Mouse (Mus musculus) cerebellum, postnatal 10 days (tissue): ENCODE results near the gene Klk1b8.
"Not testable (repeated sequence)": the region's sequence is repeated elsewhere in the genome, so short reads cannot be mapped to it uniquely, and the experiment has no call there.

Source experiments
- DNase-seq, 2 experiments: peaks; one replicate each; pipeline ENCODE4 v3.0.0; 2021; ENCODE audit warnings: mixed read lengths in 2 of 2

The Klk1b8 gene

DNA sequence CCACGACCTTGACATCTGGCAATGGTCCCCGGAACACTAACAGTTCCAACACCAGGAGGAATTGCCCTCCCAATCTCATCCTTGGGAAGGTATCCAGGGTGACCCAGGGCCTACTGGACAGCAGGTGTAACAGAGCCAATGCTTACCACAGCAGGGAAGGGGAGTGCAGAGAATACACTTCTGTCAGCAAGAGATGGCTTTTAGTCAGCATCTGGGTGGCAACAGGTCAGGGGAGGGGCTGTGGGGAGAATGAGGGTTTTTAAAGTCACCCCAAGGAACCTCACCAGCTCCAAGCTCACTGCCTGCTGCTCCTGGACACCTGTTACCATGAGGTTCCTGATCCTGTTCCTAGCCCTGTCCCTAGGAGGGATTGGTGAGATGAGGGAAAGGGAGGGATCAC lies at the start of gene Klk1b8:
Gene Klk1b8 (plus strand): TSS at position 301 of the 400 bp plus-strand sequence.
- no peak for DNase-seq

DNA sequence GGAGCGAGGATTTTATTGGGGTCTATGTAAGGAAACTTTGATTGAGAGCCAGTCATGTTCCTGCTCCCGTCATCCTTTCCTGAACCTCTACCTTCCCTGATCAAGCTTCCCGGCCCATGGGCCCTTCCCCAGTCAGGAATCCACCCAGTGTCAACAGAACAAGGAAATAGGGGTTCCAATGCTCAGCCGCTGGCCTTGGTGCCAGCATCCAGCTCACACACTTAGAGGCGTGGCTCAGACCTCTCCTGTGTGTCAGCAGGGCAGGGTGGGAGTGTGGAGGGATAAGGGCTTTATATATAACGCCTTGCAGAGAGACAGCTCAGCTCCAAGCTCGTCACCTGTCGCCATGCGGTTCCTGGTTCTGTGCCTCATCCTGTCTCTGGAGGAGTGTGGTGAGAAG lies 35.6 kb upstream of the Klk1b8 start:
- DNase-seq, result no peak

DNA sequence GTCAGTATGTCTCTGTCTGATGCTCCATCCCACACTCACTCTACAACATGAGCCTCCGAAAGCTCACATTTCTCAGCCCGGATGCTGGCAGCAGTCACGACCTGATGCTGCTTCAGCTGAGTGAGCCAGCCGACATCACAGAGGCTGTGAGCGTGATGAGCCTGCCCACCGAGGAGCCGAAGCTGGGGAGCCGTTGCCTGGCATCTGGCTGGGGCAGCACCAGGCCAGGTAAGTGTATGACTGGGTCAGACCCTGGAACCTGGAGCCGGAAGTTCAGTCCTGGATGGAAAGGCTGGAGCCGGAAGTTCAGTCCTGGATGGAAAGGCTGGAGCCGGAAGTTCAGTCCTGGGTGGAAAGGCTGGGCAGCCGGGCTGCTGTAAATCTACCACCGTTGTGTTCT lies 32.0 kb upstream of the Klk1b8 start:
- DNase-seq, result no peak

DNA sequence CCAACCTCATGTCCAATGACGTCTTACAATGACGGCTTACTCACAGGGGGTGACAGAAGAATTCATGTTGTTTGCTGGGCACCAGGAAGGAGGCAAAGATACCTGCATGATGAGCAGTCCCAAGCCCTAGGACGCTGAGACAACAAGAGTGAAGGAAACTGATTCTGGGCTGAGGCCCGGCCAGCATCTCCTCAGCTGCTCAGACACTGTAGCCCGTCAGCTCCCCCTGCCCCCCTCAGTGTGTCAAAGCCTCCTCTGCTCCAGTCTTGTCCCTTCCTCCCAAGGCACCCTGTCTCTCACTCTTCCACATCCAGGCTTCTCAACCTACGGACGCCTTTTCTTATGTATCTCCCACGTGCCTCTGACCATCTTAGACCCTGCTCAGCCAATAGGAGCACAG lies 31.6 kb upstream of the Klk1b8 start:
- DNase-seq, result no peak

DNA sequence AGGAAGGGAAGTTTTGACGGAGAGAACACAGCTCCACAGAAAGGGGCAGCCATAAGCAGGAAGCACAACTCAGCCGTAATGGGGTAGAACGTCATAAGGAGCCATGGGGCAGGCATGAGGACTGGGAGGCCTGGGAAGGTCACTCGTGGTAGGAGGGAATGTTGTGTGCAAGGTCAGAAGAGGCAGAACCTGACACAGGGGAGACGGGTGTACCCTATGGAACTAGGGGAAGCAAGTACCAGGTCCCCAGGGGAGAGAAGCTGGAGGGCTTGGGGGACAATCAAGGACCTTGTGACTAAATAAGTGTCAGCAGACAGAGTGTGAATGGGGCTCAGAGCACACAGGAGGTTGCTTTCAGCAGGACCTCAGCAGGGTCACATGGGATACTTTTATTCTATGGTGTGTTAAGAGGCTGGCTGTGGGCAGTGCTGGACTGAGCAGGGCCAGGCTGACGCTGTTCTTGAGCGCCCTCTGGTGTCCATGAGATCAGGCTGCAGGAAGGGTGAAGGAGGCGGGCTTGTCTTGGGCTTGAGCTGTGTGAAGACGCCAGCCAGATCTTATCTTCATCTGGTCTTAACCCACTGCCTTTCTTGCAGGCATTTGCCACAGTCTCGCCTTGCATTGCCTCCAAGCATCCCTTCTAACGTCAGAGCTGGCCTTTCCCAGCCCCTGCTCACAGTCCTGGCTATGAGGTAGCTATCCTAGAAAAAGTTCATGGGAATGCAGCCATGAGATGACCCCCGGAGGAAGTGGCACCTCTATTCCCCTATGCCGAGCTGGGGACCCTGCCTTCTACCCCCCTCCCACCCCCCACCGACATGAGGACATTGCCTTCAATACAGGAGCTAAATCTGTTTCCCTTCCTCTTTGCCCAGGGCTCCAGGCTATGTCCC lies 30.7 kb upstream of the Klk1b8 start:
- peak; percentile 81 to 83 for DNase-seq

DNA sequence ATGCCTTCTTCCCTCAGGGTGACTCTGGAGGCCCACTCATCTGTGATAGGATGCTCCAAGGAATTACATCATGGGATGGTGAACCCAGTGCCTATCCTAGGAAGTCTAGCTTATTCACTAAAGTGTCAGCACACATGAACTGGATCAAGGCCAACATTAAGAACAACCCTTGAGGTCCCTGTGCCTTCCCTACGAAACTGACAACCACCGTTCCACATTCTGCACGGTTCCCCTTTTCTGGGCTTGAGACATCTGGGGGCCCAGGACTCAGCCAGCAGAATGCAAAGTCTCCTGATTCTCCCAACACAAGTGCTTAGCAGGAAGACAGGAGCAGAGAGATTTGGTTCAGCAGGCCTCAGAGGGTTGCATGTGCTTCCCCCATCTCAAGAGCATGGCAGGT lies 29.9 kb upstream of the Klk1b8 start:
- DNase-seq, result no peak

DNA sequence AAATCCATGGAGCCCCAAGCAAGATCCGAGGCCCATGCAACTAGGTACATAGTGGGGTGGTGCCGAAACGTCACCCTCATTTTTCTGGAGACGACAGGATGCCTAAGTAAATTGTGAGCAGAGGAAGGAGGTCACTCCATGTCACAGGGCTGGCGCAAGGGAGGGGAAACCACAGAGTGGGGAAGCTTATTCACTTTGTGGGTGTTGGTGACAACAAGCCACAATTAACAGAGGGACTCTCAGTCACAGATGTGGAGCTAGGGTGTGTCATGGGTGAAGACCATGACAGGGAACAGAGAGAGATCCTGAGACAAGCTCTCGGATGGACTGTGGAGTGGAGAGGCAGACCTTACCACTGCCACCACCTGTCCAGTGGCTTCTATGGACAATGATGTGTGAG lies 29.4 kb upstream of the Klk1b8 start:
- DNase-seq, result no peak

DNA sequence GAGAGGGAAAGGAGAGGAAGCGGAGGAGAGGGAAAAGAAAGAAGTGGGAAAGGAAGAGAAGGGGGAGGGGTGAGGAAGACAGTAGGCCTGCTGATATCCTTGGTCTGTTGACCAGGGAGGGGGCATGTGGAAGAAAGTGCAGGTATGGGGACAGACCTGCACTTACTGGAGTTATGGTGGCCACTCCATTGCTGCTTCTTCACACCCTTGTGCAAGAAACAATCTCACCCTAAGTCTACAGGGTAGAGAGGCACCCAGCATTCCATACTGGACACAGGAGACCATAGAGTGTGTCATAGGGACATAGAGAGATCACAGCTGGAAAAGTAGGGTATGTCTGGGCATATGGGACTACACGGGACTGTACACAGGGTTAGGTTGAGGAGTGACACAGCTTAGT lies 28.5 kb upstream of the Klk1b8 start:
- no peak for DNase-seq

DNA sequence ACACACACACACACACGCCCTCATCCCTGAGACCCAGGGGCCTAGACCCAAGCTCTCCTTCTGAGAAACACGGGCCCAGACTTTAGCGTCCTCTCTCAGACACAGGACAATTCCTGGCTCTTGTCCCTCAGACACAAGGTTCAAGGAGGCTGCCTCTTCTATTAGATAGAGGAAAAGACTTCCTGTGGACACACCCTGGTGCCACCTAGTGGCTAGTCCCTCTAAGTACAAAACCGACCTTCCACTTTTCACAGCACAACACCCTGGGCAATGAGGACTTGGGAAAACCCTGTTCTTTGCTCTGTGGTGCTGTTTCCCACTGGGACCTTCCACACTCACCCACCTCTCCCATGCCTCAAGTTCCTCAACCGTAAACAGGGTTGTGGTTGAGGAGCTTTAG lies 24.5 kb upstream of the Klk1b8 start:
- peak; percentile 14 to 18 for DNase-seq

DNA sequence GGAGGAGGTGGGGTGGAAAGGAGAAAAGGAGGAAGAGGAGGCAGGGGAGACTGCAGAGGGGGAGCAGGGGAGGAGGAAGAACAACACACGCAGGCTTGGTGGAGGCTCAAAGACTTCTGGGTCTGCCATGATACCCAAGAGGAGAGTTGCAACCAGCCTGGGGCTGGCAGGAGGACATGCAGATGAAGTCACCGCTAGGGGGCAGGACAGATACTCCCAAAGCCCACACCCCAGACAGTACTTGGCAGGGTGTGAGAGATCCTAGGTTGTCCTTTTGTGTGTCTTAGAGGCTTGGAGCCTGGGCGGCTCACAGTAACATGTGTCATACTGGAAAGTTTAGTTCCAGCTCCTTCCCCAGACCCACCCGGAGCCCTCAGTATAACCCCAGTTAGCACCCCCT lies 21.9 kb upstream of the Klk1b8 start:
- peak; percentile 48 to 54 for DNase-seq

DNA sequence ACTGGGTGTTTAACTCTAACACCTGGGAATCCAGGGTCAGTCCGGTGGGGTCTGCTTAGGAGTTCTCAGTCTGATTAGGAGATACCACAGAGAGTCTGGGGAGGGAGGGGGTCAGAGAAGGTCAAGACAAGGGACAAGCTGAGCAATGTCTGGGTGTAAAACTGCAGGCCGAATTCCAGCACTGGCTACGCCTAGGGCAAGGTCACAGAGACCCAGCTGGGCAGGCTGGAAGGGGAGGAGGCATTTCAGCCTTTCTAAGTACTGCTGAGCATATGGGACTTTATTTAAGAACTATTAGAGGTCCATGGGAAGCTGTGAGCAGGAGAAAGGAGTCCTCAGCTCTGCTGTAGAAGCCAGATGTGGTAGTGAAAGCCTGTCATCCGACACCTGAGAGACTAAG lies 18.1 kb upstream of the Klk1b8 start:
- no peak for DNase-seq

DNA sequence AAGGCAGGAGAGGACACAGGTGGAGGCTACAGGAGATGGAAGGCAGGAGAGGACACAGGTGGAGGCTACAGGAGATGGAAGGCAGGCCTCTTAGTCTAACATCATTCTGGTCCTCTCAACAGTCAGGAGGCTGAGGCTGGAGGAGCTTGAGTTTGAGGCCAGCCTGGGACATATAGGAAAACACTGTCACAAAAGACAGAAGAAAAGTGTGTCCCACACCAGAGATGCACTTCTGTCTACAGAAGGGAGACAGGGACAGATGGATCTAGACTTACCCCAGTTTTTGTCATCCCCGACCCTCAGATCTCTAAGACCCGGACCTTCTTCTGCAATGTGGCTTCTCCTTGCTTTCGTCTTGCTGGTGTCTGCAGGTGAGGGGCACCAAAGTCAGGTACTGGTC lies 17.0 kb upstream of the Klk1b8 start, which contains the start of gene Klk15:
Gene Klk15 (plus strand): TSS at position 301 of the 400 bp plus-strand sequence.
- DNase-seq, result no peak

DNA sequence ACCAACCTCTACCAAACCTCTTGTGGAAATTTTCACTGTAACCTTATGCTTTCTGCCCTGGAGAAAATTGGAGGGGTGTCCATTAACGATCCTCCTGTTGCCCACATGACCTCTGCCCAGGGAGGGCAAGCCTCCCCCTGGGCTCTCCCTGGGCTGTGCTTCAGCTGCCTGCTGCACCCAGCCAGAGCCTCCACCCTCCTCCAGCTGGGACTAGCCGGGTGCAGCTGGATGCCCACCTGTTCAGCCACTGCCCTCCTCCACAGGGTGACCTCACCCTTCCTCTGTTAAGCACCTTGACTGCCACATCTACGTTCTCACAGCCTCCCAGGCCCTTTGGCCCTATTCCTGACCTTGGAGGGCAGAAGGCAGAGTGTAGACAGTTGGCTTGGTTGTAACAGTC lies 15.7 kb upstream of the Klk1b8 start:
- no peak for DNase-seq

DNA sequence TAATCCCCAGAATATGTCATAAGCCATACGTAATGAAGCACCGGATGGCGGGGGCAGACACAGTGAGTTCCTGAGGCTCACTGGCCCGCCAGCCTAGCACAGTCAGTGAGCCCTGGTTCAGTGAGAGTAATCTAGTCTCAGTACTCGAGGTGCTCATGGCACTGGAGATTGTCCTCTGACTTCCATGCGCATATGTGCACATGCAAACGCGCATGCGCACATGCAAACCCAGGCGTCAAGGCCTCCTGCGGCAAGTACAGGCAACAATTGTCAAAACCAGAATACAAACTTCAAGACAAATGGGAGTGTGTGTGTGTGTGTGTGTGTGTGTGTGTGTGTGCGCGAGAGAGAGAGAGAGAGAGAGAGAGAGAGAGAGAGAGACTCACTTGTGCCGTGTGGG lies 13.9 kb upstream of the Klk1b8 start:
- no peak for DNase-seq

DNA sequence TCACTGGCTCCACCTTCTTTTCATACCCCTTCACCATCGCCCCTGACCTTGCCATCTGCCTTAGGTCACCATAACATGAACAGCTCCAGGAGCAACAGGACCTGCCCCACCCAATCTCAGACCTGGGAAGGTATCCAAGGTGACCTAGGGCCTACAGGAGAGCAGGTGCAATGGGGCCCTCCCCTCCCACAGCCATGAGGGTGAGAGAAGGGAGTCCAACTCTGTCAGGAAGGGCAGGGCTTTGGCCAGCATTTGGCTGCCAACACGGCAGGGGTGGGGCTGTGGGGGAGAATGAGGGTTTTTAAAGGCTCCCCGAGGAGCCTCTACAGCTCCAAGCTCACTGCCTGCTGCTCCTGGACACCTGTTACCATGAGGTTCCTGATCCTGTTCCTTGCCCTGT lies 8.2 kb upstream of the Klk1b8 start:
- not testable (repeated sequence) for DNase-seq

DNA sequence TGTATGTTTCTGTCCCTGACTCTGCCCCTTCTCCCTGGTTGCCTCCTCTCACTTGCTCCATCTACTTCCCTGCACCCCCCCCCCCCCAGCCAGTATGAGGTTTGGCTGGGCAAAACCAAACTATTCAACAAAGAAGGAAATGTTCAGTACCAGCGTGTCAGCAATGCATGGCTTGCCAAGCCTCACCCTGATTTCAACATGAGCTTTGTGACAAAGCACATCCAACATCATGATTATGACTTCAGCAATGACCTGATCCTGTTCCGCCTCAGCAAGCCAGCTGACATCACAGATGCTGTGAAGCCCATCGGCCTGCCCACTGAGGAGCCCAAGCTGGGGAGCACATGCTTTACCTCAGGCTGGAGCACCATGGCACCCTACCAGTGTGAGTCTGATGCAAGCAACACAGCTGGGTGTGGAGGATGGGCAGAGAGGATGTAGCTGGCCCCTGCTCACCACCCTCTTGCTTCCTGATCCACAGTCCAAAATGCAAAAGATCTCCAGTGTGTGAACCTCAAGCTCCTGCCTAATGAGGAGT lies 5.7 kb upstream of the Klk1b8 start:
- no peak for DNase-seq

DNA sequence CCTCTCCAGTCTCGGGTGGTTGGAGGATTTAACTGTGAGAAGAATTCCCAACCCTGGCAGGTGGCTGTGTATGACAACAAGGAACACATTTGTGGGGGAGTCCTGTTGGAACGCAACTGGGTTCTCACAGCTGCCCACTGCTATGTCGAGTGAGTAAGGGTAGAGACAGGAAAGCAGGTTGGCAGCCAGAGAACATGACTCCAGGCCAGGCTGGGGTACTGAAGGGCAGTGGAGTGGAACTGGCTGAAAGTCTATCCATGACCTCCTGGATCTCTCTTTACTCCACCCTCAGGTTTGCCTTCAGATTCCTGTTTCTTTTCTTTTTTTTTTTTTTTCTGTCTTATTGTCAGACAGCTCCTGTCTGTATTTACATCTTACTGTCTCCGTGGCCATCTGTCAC lies 2.2 kb downstream of the Klk1b8 start:
- peak in 1 of 2 experiments; percentile 8 for DNase-seq

DNA sequence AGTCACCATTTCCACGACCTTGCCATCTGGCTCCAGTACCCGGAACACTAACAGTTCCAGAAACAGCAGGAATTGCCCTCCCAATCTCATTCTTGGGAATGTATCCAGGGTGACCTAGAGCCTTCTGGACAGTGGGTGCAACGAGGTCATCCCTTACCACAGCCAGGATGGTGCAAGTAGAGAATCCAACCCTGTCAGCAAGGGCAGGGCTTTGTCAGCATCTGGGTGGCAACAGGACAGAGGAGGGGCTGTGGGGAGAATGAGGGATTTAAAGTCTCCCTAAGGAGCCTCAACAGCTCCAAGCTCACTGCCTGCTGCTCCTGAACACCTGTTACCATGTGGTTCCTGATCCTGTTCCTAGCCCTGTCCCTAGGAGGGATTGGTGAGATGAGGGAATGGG lies 16.0 kb downstream of the Klk1b8 start, which contains the start of gene Klk1b1:
Gene Klk1b1 (plus strand): TSS at position 301 of the 400 bp plus-strand sequence.
- no peak for DNase-seq

DNA sequence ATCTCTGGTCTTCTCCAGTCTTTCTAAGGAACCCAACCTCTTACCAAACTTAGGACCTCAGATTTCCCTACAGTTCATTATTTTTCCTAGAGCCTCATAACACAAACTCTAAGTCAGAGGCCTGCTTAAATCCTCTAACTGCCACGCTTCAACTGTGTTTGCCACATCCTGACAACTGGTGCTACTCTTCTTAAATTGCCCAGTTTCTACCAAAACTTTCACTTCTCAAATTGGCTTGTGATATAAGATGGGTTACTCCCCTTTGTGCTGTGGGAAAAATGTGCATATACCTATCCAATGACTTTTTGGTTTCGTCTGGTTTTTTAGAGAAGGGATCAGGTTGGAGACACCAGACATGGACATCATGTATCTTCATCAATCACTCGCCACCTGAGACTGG lies 16.6 kb downstream of the Klk1b8 start:
- no peak for DNase-seq

DNA sequence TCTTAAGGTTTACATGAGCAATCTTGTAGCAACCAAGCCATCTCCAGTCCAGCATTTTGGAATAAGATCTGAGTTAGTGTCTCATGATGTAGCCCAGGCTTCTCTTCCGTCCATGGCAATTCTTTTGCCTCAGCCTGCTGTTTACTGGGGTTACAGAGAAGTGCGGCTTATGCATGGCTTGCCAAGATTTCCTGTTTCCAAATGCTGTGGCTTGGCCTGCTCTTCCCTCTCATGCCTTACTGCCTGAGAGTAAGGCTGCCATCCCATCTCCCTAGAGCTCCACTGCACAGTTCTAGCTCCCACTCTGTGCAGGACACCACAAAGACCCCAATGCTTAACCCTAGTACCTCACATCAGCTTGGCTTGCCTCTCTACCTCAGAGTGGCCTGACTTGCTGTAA lies 17.1 kb downstream of the Klk1b8 start:
- DNase-seq, result no peak

DNA sequence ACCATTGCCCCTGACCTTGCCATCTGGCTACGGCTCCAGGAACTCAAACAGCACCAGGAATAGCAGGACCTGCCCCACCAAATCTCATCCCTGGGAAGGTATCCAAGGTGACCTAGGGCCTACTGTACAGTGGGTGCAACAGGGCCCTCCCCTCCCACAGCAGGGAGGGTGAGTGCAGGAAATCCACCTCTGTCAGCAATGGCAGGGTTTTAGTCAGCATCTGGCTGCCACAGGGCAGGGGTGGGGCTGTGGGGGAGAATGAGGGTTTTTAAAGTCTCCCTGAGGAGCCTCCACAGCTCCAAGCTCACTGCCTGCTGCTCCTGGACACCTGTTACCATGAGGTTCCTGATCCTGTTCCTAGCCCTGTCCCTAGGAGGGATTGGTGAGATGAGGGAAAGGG lies 25.3 kb downstream of the Klk1b8 start, which contains the start of gene Klk1b9:
Gene Klk1b9 (plus strand): TSS at position 301 of the 400 bp plus-strand sequence.
- not testable (repeated sequence) for DNase-seq

DNA sequence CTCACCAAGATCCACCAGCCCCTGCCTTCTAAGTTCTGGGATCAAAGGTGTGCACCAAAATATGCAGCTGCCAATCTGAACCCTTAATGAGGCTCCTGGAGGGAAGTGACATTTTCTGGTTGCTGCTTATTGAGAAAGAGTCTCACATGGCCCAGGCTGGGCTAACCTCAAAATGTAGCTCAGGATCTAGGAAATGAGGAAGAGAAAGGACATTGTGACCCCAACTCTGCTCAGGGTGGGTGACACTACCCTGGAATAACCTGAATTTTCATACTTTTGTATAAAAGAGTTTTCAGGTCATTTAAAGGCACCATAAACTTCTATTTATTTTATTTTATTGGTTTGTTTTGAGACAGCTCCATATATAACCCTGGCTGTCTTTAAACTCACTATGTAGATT lies 35.2 kb downstream of the Klk1b8 start:
- DNase-seq, result no peak

DNA sequence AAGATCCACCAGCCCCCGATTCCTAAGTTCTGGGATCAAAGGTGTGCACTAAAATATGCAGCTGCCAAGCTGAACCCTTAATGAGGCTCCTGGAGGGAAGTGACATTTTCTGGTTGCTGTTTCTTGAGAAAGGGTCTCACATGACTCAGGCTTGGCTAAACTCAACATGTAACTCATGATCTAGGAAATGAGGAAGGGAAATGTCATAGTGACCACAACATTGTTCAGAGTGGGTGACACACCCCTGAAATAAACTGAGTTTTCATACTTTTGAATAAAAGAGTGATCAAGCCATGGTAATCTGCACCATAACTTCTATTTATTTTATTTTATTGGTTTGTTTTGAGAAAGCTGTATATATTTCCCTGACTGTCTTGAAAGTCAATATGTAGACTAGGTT lies 44.4 kb downstream of the Klk1b8 start:
- not testable (repeated sequence) for DNase-seq

DNA sequence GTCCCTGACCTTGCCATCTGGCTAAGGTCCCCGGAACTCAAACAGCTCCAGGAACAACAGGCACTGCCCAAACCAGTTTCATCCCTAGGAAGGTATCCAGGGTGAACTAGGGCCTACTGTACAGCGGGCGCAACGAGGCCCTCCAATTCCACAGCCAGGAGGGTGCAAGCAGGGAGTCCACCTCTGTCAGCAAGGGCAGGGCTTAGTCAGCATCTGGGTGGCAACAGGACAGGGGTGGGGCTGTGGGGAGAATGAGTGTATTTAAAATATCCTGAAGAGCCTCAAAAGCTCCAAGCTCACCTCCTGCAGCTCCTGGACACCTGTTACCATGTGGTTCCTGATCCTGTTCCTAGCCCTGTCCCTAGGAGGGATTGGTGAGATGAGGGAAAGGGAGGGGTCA lies 45.1 kb downstream of the Klk1b8 start, which contains the start of gene Klk1b11:
Gene Klk1b11 (plus strand): TSS at position 301 of the 400 bp plus-strand sequence.
- DNase-seq, result not testable (repeated sequence)
